Mouse (Mus musculus) gastrocnemius, adult 2 months (tissue): ENCODE measurements at regions not wholly inside any gene's neighbourhood (a gene's known extent, or its start where the extent isn't known, plus 50 kb on each side); places are given as distances from the start of the nearest gene placed in this dataset.
A peak's percentile ranks its signal among the peaks of the same experiment; 100 is the strongest.

Experiments
- DNase-seq: peaks from one replicate; pipeline ENCODE4 v3.0.0; 2022
- H3K27ac ChIP-seq: fragments of 200-600 bp; 2 replicates; pipeline ENCODE4 v1.8.1; 2022; ENCODE audit warnings: mild to moderate bottlenecking
- H3K4me3 ChIP-seq: fragments of 200-600 bp; 2 replicates; pipeline ENCODE4 v1.8.1; 2022; ENCODE audit warnings: mild to moderate bottlenecking, moderate library complexity
- CTCF ChIP-seq: fragments of 200-600 bp; IDR thresholded peaks from 2 replicates; pipeline ENCODE4 v1.8.1; 2022; ENCODE audit warnings: antibody characterized with exemption, mild to moderate bottlenecking, moderate library complexity
- intact Hi-C: fragments of 180-260 bp; cut with DNase I; formaldehyde crosslinking; loops from one replicate; pipeline ENCODE4 v1.15.1; 2025

DNA sequence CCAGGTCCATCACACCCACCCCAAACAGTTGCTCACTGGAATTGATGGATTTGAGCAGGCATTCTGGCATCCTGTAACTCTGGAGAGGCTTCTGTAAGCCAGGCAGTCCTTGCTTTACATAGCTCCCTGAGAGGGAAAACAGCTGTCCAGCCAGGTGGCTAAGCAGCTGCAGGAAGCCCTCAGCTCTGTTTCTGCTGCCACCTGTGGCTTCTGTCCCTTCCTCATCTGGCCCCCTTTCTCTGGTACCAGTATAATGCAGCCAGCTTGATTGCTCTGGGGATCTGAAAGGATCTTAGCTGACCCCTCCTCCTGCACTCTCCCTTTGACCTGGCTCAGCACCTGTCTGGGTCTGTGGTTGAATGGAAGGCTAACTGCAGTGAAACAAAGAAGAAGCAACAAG is 365.4 kb upstream of the Smim15 start:
- intact Hi-C loops: no loop called here
- no peak for DNase-seq
- TF ChIP-seq CTCF: no peak

DNA sequence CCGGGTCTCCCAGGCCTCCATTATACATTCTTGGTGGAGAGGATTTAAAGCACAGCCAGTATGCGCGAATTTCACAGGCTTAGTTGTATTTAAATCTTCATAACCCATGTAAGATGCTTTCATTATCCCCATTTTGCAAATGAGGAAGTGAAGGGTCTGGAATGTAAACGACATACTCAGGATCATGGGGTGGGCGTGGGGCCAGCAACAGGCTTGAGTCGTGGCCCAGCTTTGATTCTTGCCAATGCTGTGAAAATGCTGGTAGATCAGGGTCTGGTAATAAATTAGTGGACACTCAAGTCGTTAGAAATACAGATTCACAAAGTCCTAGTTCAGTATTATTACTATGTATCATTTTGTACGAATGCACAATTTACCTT is 367.2 kb upstream of the Smim15 start:
- DNase-seq: no peak
- H3K27ac ChIP-seq: peak overlapping the region; percentile 58; the same call in 1 of the 2 replicates
- intact Hi-C loops: no loop called here
- no peak for TF ChIP-seq CTCF
- H3K4me3 ChIP-seq: no peak overlapping the region; the same call in 1 of the 2 replicates

More for the DNA sequence above, 365.4 kb upstream of the Smim15 start:
- H3K4me3 ChIP-seq: no peak overlapping the region
- no peak overlapping the region for H3K27ac ChIP-seq

DNA sequence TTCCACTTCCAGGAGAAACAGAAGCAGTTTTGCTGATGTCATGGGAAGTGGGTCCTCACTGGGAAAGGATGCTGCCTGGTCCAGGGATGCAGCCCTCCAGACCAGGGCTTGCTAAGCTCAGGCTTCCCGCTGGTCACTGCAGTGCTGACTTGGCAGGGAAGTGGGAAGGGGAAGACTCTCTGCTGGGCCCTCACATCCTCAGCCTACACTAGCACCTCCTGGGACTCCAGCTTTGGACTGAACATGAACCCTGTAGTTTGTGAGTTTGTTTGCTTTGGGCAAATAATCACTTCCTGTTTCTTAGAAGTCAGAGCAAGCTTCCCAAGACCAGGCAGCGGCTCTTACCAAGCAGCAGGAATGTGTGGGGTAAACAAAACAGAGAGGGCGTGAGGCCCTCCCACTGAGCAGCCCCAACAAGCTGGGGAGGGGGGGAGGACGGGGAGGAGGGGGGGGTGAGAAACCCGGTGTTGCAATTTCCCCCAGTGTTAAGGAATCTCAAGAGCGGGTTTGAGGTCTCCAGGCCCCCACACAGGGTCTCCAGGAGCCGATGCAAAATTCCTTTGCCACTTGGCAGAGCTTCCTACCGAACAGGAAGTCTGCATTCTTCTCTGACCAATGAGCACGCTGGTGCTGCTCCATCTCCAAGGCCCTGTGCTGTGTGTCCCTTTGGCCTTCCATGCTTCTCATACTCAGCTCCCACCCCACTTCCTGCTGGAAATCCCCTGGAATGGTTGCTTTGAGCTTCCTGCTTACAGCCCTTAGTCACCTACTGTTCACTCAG is 367.7 kb upstream of the Smim15 start:
- Histone ChIP-seq H3K4me3 (peak overlapping the region; percentile 27), H3K27ac (peak overlapping the region; percentile 58)
- intact Hi-C loops: no loop called here
- no peak for TF ChIP-seq CTCF
- DNase-seq: peak; percentile 22

DNA sequence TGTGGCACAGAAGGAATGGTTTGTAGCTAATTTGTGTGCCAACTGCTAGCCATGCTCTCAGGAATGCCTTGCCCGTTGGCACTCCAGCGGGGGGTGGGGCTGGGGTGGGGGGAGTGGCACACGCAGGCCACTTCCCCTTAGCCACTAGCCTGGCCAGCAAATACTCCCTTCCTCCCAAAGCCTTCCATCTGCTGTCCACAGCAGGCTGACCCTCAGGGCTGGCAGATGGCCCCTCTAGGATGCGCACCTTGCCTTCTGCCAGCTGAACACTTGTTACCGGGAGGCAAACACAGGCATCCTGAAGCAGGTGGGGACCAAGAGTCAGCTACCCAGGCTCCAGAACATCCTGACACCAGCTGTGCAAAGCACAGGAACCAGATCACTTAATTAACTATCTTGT is 372.1 kb upstream of the Smim15 start:
- no peak for DNase-seq
- TF ChIP-seq CTCF: no peak
- H3K4me3 ChIP-seq: no peak overlapping the region
- intact Hi-C loops: no loop called here
- H3K27ac ChIP-seq: no peak overlapping the region

DNA sequence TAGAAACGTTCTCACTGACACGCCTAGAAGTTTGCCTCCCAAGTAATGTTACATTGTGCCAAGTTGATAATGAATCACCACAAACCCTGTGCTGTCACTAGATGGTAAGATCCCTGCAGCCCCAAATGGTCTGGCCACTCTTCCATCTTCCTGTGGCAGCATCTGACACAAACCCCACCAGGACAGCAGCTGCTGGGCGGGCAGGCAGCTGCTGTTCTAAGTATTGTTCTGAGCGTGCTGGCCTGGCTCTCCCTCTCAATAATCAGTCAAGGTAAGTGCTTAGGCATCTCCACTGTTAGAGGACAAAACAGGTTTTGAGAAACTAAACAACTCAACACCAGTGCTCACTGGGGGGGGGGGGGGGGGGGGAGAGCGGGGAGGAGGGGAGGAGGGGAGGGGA is 375.7 kb upstream of the Smim15 start:
- Histone ChIP-seq H3K4me3 (no peak overlapping the region), H3K27ac (no peak overlapping the region)
- TF ChIP-seq CTCF: no peak
- intact Hi-C loops: no loop called here
- DNase-seq: no peak

DNA sequence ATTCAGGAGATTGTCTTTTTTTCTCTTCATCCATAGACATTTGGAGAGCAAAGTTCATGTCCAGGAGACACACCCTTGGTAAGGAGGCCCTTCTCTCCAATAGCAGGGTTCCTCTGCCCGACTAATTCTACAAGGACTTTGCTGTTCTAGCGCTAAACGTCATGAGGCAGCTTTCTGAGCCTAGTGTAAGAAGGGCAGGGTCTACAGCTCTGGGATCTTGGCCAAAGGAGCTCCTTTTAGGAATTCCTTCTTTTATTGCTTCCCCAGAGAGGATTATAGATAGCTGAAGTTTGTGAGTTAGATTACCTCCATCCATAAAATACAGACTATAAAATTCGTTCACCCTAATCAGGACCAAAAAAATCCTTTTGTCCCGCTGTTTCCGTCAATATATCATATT is 378.5 kb upstream of the Smim15 start:
- no peak for TF ChIP-seq CTCF
- intact Hi-C loops: no loop called here
- no peak overlapping the region for H3K27ac ChIP-seq
- DNase-seq: no peak
- no peak overlapping the region for H3K4me3 ChIP-seq

DNA sequence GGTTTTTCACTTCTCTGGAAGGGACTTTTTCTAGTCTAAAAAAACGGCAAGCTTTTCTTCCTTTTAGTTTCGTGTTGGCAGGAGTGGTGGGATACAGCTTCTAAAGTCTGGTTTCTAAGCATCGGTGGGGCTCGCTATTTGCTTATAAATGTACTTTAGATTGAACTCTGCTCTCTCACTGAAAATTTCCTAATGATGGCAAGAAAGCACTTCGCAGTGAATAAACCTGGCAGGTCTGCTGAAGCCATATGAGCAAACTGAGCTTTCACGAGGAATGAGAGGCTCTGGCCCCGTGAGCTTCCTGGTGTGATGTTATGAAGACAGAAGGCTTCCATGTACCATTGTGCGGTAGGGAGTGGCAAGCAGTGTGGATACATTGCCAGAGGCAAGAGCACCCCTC is 380.0 kb upstream of the Smim15 start:
- Histone ChIP-seq H3K4me3 (no peak overlapping the region), H3K27ac (no peak overlapping the region)
- DNase-seq: no peak
- no peak for TF ChIP-seq CTCF
- intact Hi-C loops: no loop called here

DNA sequence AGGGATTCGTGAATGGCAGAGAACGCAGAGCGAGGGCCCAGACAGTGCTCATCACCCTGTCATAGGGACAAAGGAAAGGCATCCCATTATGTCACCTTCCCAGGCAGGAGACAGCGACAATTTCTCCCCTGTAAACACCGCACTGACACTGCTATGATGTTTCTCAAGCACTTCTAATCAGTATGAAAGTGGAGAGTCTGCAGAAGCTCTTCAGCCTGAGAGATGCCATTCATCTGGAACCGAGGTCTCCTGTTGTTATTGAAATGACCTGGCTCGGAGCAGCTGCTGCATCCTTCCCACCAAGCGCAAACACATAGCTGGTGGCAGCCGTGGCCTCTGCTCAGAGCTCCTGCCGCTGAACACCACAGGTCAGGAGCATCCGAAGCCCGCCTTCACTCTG is 380.5 kb upstream of the Smim15 start:
- no peak for TF ChIP-seq CTCF
- intact Hi-C loops: no loop called here
- no peak overlapping the region for H3K27ac ChIP-seq
- no peak for DNase-seq
- H3K4me3 ChIP-seq: no peak overlapping the region

DNA sequence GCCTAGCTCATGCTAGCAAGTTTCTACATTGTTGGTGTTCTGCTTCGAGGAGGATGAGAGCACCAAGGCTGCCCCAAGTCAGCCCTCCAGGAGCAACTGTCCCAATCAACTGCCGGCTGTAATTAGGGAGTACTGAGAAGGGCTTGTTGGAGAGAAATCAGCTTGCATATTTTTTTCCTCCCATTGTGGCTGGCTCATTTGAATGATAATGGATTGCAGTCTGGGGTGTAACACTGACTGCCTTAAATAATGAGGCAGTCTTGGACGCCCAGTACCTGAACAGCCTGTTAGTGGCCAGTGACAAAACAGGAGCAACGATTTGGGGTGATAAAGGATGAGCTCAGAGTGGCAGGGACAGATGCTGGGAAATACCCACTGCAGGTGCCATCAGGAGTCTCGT is 382.8 kb upstream of the Smim15 start:
- no peak for TF ChIP-seq CTCF
- intact Hi-C loops: no loop called here
- no peak overlapping the region for H3K4me3 ChIP-seq
- no peak for DNase-seq
- no peak overlapping the region for H3K27ac ChIP-seq

DNA sequence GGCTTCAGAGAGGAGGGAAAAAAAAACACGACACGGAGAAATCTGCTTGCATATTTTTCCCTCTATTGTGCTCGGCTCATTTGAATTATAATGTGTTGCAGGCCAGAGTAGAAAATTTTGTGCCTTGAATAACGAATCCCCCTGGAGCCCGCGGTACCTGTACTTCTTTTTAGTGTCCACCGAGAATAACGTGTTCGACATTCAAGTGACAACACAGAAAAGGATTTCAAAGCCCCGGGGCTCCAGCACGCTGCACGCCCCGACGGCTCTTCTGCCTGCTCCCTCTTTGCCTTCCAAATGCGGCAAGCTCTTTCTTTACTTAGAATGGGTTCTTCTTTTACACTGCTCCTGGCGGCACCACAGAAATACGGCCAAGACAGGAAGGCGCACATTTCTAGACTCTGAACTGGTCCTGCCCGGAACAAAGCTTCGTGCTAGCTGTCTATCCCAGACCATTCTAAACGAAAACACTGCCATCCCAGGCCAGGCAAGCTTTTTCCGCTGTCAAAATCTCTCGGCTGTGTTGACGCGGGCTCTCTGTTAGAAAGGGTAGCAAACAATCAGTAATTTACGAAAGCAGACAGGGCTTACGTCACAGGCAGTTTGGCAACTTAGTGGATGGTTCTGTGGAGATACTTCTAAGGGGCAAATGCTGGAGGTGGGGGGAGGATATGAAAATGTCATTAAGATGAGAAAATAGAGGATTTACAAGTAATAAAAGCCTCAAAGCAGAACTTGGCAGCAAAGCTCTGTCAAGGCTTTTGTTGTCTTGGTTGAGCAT is 398.2 kb upstream of the Smim15 start:
- no peak for TF ChIP-seq CTCF
- DNase-seq: no peak
- 0 out of 2 replicates have a peak overlapping the region, but pooled peaks have one; percentile 0 for H3K27ac ChIP-seq
- peak overlapping the region; percentile 59 for H3K4me3 ChIP-seq
- intact Hi-C loops: no loop called here

DNA sequence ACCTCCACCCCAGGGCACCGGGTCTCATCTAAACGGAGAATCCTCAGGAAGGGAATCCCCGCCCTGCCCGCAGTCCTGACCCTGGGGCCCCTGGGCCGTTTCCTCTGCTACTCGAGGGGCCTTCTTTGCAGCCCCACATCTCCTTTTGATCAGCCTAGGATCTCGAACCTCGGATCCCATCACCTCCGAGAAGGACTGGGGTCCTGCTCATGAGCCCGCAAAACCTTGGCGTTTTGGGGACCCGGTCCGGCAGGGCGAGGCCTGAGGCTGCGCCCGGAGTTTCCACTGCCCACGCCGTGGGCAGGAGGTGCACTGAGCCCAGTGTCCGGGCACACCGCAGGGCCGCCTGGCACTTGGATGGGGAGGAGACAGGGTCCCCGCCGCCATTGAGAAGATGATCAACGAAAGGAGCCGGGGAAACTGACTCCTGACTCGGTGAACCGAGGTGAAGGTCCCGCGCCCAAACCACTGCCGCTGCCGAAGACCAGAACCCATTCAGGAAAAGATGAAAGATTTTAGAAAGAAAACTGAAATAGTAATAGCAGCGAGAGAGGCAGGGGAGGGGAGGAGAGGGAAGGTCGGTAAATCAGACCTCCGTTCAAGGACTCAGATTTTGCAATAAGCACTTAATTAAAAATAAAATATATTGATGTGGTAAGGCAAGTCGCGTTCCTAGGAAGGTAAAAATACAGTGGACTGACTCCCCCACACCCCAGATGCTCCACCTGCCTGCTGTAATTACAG is 399.0 kb upstream of the Smim15 start:
- H3K27ac ChIP-seq: peak overlapping the region; percentile 35; the same call in 1 of the 2 replicates
- peak; percentile 16 for DNase-seq
- TF ChIP-seq CTCF: no peak
- intact Hi-C loops: no loop called here
- H3K4me3 ChIP-seq: peak overlapping the region; percentile 59

DNA sequence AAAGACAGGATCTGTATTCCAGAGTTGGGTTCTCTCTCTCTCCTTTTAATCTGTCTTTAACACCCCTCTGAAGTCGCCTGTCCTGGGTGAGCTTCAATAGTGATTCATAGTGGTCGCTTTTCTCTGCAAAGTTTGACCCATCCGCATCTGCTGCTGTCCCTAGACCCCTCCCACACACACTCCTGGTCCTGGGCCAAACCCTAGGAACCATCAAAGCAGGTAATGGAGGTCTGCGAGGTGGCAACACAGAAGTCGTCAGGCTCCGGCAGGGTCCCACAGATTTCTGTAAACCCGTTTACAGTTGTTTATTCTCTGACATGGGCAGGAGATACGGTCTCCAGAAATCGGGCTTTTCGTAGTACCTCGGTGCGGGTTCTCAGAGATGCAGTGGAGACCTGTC is 399.5 kb upstream of the Smim15 start:
- H3K4me3 ChIP-seq: no peak overlapping the region
- no peak for TF ChIP-seq CTCF
- no peak for DNase-seq
- no peak overlapping the region for H3K27ac ChIP-seq
- intact Hi-C loops: no loop called here
